Mouse (Mus musculus) left cerebral cortex, adult 2 months (tissue): ENCODE data around the gene BC049715. TPM values are rescaled to one million over a fixed set of nuclear protein-coding genes. Genes with fewer than 3 reads are reported as not detected.
A peak's percentile ranks its signal among the peaks of the same experiment; 100 is the strongest.

Experiments used
- DNase-seq, 2 experiments: peaks; one replicate each; pipeline ENCODE4 v3.0.0; 2021 to 2022; ENCODE audit warnings: low spot score in 2 of 2, mixed read lengths in 1 of 2; ENCODE audit errors: extremely low spot score in 1 of 2
- H3K27ac ChIP-seq: fragments of 200-600 bp; 2 replicates; pipeline ENCODE4 v1.8.1; 2022
- H3K4me3 ChIP-seq: fragments of 200-600 bp; 2 replicates; pipeline ENCODE4 v1.8.1; 2022
- CTCF ChIP-seq: fragments of 200-600 bp; IDR thresholded peaks from 2 replicates; pipeline ENCODE4 v1.8.1; 2022; ENCODE audit warnings: antibody characterized with exemption, mild to moderate bottlenecking, moderate library complexity
- intact Hi-C: fragments of 180-260 bp; cut with DNase I; formaldehyde crosslinking; loops from one replicate; pipeline ENCODE4 v1.15.1; 2025
- total RNA-seq, 2 experiments: library from RNA; stranded (reverse); gene quantifications; 2 replicates each; pipeline ENCODE4 v1.2.3; 2021

Gene BC049715
- total RNA-seq, 2 experiments from 2014 or later = 2.4 to 3.9 TPM

GRCm38 (mm10) chr6:136811196-136811595 lies 16.2 kb upstream of the BC049715 start:
- no peak overlapping the region for H3K4me3 ChIP-seq
- no peak for DNase-seq
- H3K27ac ChIP-seq = no peak overlapping the region
- intact Hi-C loops = no loop called here
- TF ChIP-seq CTCF = no peak

DNA sequence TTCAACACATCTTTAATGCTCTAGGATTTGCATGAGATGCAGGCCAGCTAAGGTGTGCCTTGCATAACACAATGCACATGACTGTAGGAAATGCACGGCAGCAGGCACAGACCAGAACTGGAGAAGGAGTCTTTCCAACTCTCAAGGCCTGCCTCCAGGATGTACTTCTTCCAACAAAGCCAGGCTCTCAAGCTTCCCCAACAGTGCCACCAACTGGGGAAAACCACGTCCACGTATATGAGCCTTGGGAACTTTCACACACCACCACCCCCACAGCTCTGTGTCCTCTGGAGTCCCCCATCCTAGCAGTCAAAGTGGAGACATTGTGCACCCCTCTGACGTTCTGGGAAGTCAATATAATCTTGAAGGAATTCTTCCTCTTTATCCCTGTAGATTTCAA lies 14.3 kb upstream of the BC049715 start:
- intact Hi-C loops = no loop called here
- no peak for DNase-seq
- TF ChIP-seq CTCF = peak; percentile 36
- Histone ChIP-seq H3K27ac (peak overlapping the region; percentile 32; the same call in 1 of the 2 replicates), H3K4me3 (no peak overlapping the region)

- Histone ChIP-seq H3K4me3 (no peak overlapping the region), H3K27ac (peak overlapping the region; percentile 83; the same call in 1 of the 2 replicates)
- no peak for TF ChIP-seq CTCF
- intact Hi-C loops = no loop called here
- no peak for DNase-seq
Observed at GRCm38 (mm10) chr6:136815381-136815780, 12.0 kb upstream of the BC049715 start.

- no peak for TF ChIP-seq CTCF
- H3K27ac ChIP-seq = peak overlapping the region; percentile 83
- DNase-seq = no peak
- intact Hi-C loops = no loop called here
- no peak overlapping the region for H3K4me3 ChIP-seq
Observed at GRCm38 (mm10) chr6:136816826-136817225, 10.6 kb upstream of the BC049715 start.

DNA sequence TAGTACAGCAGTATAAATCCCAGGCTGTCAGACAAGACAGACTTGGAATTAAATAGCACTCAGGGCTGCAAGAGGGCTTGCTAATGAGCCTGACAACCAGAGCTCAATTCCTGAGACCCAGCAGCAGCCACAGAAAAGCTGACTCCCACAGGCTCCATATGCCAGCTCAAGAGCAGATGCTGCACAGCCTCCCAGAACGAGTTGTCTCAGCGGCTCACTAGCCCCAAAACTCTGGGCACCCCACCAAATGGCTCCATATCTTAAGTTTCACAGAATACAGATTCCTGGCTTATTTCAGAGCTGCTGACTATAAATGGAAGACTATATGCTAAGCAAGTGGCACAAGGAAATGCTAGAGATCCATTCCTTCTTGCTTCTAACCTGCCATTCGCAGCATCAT lies 9.9 kb upstream of the BC049715 start:
- intact Hi-C loops = no loop called here
- DNase-seq = peak; percentile 67 to 79
- H3K27ac ChIP-seq = peak overlapping the region; percentile 88
- H3K4me3 ChIP-seq = no peak overlapping the region
- TF ChIP-seq CTCF = no peak

GRCm38 (mm10) chr6:136820381-136820780 lies 7.0 kb upstream of the BC049715 start:
- DNase-seq = no peak
- intact Hi-C loops = loop anchor here (10.0 kb wide), 1 partner anchor 1806 kb away; the partner anchor contains the start of gene Ddx47
- Histone ChIP-seq H3K4me3 (no peak overlapping the region), H3K27ac (no peak overlapping the region)
- TF ChIP-seq CTCF = no peak

DNA sequence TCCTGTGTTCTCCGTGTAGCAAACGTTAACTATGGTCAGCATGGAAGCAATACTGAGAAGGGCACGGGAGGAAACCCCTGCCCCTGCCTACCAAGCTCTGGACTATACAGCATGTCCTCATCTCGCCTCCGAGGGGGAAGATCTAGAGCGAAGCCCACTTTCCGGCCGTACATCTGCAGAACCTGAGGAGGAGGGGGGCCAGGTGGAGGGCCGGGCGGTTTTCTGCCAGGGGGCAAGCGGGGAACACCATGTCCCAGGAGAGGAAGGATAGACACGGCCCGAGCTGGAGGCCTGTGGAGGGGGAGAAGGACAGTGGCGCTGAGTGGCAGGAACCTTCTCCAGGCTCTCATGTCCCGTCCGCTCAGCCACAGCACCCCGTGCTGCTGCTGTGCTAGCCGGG lies 6.3 kb upstream of the BC049715 start:
- no peak for TF ChIP-seq CTCF
- Histone ChIP-seq H3K27ac (no peak overlapping the region), H3K4me3 (no peak overlapping the region)
- intact Hi-C loops = loop anchor here (10.0 kb wide), 1 partner anchor 1806 kb away; the partner anchor contains the start of gene Ddx47
- no peak for DNase-seq

DNA sequence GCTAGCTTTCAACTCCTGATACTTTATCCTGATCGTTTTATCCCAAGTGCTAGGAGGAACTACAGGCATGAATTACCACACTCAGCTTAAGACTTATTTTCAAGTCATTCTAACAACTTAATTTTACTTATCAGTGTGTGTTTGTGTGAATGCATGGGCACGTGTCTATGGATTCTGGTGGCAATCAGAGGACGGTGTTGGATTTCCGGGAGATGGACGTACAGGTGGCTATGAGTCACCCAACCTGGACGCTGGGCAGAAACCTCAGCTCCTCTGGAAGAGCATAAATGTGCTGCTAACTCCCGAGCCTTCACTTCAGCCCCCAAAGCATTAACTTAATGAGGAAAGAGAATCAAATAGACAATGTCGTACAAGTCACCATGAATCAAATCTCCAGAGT lies 2.4 kb upstream of the BC049715 start:
- no peak for TF ChIP-seq CTCF
- no peak for DNase-seq
- intact Hi-C loops = loop anchor here (10.0 kb wide), 1 partner anchor 1810 kb away; the partner anchor contains the start of gene Ddx47
- Histone ChIP-seq H3K27ac (no peak overlapping the region), H3K4me3 (no peak overlapping the region)

DNA sequence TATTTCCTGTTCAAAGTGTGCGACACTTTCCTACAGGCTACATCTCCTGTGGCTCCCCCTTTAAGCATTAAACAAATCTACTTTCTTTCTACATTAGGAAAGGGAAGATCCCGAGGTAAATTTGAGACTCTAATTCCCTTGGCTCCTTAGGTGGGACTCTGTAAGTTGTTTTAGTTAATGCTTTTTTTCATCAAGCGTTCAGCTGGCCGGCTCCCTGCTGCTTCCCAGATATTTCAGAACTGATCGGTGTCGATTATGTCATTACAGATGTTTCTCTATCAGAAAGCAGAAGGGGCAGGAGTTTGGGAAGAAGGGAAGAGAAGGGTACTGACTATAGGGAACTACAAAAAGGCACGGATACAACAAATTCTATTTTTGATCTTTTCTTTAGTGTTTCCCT lies 310 bp upstream of the BC049715 start:
- peak overlapping the region; percentile 95; the same call in 1 of the 2 replicates for H3K27ac ChIP-seq
- no peak for DNase-seq
- H3K4me3 ChIP-seq = peak overlapping the region; percentile 79
- no peak for TF ChIP-seq CTCF
- intact Hi-C loops = loop anchor here (1.0 to 10.0 kb wide), 2 partner anchors 23 to 1812 kb away; partner anchors contain the start of genes Ddx47 and Hist4h4

GRCm38 (mm10) chr6:136827881-136828561 lies 595 bp downstream of the BC049715 start, which contains the start of gene Wbp11:
Gene Wbp11 (minus strand): TSS chr6:136828233.
- intact Hi-C loops = loop anchor here (1.0 to 10.0 kb wide), 3 partner anchors 20 to 1813 kb away; partner anchors contain the start of genes Ddx47, H2afj and Hist4h4
- TF ChIP-seq CTCF = peak; percentile 14
- H3K4me3 ChIP-seq = peak within 1 kb of the TSS; percentile 79
- DNase-seq = peak; percentile 95
- H3K27ac ChIP-seq = peak within 1 kb of the TSS; percentile 98

GRCm38 (mm10) chr6:136828681-136829080 lies 1.3 kb downstream of the BC049715 start:
- intact Hi-C loops = loop anchor here (1.0 to 10.0 kb wide), 2 partner anchors 20 to 1814 kb away; partner anchors contain the start of genes Ddx47 and H2afj
- DNase-seq = no peak
- Histone ChIP-seq H3K27ac (peak overlapping the region; percentile 98), H3K4me3 (peak overlapping the region; percentile 45)
- no peak for TF ChIP-seq CTCF

DNA sequence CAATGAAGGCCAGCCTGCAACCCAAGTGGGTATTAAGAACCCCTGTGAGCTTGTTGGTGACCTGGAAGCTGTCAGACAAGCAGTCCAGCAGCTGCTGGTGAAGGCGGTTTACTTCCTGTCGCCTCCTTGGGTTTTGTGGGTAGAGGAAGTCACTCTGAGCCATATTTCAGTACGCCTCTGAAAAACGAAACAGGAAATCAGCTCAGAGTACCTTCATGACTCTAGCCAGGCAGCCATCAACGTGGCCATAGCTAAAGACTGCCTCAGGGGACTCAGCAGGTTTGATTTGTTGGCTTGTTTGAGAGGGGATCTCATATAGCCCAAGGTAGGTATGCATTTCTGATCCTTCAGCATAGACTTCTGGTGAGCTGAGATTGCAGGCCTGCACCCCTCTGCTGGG lies 4.3 kb downstream of the BC049715 start:
- H3K4me3 ChIP-seq = no peak overlapping the region
- no peak for TF ChIP-seq CTCF
- intact Hi-C loops = no loop called here
- no peak overlapping the region for H3K27ac ChIP-seq
- DNase-seq = no peak
